Mouse (Mus musculus): ENCODE data around the gene Zfp654. TPM values are rescaled to one million over a fixed set of nuclear protein-coding genes. Genes with fewer than 3 reads are reported as not detected.
A peak's percentile ranks its signal among the peaks of the same experiment; 100 is the strongest.

The Zfp654 gene
- total RNA-seq, 2 experiments from 2014 or later = 8.9 to 9.7 TPM

DNA sequence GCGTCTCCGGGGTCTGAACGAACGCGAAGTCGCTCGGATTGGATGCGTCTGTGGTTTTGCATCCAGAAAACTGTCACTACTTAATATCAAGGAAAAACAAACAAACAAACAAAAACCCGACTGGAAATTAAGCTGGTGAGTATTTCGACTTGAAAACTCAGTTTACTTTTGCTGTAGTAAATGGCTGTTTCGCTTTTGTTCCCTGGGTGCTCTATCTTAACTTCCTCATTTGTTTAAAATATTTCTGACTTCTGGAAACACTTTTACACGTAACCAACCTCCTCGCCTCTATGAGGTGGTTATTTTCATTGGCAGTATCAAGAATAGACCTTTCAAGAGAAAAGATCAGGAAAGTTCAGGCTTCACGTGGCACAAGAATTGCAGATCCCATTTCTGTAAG, 1.4 kb upstream of the Zfp654 start:
- DNase-seq = no peak

DNA sequence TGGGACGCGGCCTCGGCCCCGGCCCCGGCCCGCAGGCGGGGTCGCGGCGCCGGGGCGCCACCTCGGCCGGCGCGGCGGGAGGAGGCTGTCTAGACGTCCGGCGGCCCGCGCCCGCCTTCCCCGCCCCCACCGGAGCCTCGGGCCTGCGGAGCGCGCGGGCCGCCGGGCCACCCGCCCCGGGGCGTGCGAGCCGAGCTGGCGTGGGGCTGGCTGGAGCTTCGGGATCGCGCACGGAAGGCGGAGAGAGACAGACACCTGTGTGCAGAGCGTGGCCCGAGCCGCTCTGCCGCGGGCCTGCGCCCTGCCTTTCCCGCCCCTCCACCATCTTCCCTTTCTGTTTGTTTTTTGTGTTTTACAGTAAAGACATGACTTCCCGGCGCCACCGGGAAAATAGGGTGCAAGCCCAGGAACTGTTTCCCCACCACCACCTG, 1.0 kb upstream of the Zfp654 start:
- DNase-seq = peak; percentile 50 to 52

DNA sequence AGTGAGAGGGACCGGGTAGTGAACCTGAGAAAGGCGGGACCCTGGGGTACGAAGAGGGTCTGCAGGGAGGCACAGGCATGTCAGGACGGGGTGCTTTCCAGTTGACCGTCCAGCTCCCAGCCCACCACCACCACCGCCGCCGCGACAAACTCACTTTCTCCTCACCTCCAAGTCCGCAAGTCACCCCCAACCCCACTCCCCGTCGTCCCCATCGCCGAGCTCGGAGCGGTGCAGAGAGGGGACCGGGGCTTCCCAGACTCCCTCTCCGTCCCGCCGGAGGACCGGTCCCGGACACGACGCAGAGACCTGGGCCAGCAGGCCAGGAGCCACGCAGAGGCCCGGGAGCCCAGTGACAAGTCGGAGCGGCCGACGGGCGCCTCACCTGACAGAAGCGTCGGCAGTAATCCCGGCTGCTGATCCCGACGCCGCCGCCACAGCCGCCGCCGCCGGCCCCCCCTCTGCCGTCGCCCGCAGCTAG, 328 bp downstream of the Zfp654 start:
- no peak for DNase-seq

DNA sequence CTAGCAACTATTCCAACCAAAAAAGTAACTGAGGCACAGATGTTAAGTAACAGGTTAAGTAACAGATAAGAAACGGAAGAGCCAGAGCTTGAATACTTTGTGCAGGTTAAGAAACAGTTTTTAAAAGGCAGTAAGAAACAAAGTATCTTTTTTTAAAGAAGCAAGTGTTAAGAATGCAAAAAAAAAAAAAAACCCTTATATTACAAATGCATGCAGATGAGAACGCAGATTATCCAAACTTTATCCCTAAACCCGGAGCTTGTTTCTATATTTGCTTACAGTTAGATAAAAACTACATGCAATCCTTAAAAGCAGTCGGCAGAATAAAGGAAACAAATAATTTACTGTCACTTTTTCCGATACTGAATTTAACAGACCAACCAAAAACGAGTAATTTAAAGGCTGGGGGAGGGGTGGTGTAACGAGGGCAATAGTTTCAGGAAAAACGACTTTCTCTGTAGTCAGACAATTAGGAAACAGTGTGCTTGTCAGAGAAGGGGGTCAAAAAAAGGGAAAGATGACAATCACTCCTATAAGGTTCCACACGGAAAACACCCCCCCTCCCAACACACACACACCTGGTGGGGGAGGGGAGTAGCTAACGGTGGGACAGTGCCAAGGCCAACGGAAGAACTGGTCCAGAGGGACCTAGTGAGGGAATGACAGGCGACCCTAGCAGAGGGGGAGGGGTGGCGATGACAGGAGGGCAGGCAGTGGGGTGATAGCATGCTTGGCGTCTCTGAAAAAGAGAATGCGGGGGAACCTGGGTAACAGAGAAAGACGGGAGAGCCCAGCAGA, 966 bp downstream of the Zfp654 start:
- peak; percentile 25 to 50 for DNase-seq

DNA sequence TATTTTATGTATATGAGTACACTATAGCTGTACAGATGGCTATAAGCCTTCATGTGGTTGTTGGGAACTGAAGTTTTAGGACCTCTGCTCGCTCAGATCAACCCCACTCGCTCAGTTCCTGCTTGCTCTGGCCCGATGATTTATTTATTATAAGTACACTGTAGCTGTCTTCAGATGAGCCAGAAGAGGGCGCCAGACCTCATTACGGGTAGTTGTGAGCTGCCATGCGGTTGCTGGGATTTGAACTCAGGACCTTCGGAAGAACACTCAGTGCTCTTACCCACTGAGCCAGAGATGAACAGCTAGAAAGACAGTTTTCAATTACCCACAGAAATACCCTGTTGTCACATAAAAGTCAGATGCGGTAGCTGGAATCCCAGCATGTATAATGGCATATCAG, 5.5 kb downstream of the Zfp654 start:
- DNase-seq = no peak

DNA sequence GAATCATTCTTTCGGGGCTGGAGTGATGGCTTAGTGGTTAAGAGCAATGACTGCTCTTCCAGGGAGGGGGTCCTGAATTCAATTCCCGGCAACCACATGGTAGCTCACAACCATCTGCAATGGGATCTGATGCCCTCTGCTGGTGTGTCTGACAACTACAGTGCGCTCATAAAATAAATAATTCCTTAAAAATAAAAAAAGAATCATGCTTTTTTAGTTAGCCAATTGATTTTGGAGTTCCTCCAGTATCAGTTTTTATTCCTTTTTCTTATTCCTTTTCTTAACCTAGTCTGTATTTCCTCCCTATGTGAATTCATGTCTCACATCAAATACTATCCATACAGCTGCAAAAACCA, 9.1 kb downstream of the Zfp654 start:
- DNase-seq = no peak

DNA sequence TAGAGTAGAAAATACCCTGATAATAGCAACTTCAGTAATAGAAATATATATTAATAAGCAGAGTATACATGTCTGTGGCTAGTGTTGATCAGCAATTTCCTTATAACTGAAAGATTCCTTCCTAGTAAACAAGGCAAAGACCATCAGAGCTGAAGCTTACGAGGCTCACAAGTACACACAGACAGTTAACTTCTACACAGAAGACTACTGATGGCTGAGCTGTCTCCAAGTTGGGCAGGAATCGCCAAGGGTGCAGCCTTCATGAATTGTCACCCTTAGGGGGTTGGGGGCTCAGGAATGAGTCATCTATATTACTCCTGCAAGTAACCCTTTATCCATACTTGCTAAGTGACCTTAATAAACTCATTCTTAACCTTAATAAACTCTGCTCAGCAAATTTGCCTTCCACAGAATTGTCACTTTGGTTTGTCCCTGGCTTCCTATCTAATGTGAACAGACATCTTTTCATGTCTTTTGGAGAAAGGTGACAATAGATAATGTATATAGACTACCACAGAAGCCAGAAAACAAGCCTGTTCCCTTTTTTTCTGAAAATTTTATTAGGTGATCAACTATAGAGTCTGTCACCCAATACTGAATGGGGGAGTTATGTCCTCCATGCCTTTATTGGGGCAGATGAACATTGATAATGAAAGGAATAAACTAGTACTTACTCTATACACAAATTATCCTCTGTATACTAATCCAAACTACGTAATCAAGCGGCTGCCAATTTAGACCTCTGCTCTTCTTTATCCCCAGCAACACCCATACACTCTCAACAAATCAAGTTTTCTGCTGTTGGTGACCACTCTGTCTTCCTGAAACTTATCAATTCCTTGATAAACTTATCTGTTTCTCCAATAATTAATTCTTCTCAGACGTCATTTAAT, 9.7 kb downstream of the Zfp654 start:
- DNase-seq = no peak

DNA sequence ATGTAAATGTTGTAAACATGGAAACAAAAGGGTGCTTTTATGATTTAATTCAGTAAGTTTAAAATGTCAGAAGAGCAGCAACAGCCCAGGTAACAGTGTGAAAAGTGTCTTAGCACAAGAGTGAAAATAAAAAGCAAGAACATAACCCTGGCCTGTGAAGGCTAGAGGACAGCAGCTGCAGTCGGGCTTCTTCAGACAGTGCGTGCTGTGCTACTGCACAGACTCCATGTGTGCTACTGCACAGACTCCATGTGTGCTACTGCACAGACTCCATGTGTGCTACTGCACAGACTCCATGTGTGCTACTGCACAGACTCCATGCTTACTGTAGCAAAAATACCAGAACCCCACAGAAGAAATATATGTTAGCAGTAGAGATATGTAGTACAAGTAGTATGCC, 14.7 kb downstream of the Zfp654 start:
- DNase-seq = no peak

DNA sequence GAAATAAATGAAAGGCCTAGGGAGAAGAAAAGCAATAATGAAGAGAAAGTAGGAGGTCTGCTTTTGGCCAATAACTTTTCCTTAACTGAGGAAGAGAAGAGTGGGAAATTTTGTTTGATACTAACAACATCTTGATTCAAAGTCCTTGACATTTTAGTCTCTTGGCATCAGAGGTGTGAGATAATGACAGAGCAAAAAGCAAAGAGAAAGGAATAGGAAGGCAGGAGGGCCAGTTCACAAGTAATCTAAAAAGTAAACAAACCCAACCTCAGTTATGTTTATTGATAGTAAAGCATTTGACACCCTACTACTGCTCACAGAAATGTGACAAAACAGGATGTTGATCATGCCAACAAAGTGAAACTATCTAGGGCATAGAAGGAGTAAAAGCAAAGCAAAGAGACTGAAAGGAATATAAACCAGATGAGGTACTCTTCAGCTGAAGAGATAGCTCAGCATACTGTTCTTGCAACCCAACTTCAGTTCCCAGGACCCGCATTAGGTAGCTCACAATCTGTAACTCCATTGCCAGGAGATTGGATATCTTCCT, 15.4 kb downstream of the Zfp654 start:
- no peak for DNase-seq

DNA sequence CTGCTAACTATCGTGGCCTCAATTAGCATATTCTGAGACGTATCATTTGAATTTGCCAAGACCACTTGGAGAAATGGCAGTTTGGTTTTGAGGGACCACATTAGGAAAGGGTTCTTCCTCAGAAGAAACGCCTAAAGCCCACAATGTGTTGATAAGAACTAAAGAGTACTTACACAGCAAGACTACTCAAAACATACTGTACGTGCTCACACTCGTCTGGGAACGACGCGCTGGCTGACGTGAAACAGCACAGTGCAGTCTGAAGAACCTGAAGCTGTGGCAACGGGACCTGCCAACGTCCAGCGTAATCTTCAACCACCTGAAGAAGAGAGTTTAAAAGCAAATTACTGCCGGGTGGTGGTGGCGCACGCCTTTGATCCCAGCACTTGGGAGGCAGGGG, 21.2 kb downstream of the Zfp654 start:
- DNase-seq = no peak

DNA sequence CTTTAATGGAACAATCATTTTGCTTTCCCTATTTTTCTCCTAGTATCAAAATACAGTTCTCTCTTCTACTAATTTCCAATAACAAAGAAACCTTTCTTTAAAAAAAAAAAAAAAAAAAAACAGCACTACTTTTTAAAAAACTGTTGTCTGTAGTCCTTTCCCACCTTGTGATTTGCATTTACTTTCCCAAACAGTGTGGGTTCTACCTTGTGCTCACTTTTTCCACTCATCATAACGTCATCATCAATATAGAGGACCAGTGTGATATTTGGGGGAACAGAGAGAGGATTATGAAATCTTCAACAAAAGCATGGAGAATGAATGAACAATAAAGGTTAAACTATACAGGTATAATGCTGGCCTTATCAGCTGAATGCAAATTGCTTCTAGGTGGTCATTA, 27.0 kb downstream of the Zfp654 start:
- DNase-seq = no peak

DNA sequence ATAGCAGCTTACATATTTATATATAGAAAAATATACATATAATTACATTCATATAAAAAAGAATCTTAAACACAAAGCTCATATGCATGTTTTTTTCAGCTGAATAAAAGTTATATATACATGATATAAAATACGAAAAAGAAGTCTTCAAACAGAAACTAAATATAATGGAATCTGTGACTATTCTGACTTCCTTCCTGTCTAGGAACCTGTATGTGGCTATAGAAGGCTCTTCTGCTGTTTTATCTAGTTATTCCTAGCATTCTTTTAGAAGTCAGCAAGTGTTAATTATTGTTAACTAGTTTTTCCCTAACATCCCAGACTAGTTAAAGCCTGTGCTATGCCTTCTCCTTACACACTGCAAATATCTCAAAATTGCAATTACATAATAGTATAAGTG, 27.6 kb downstream of the Zfp654 start:
- DNase-seq = no peak

DNA sequence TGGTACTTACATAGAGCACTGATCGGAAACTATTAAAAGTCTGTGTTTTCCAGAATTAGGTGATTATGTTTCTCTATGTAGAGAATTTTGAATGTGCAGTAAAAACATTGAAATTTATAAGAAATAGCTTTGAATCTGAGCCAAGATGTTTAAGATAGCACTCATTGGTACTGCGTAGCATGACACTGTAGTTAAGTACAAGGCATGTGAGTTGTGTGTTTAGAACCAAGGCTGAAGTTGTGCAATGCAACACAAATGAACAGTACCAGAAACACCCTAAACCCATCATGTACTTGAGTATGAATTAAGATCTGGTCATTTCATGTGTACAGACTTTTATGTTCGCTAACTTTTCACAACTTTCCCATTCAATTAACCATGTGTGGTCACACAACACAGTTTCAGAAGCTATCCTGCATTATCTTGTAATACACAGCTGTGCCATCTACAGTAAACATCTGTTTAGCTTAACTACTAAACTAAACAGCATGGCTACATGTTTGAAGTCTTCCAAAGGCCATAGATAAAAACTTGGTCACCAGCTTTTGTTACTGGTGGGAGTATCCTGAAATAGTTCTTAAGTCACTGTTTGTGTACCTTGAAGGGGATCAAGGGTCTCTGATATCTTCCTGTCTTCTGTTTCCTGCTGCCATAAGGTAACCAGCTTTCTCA, 34.2 kb downstream of the Zfp654 start:
- no peak for DNase-seq

DNA sequence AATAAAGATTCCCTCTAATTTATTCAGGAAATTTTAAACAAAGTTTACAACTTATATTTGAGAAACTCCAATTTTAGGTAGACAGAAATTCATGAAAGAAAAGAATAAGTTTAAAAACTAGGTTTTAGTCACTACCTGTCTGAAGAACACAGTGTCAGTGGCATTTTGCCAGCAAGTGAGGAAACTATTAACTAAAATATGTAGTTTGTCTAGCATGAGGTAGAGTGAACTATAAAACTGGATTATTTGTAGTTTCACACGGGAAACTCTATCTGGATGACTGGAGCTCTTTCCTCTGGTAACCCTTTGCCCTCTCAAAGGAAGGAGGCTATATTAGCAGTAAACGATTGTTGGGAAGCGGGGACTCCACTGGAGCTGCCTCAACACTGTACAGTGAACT, 48.4 kb downstream of the Zfp654 start:
- DNase-seq = no peak

DNA sequence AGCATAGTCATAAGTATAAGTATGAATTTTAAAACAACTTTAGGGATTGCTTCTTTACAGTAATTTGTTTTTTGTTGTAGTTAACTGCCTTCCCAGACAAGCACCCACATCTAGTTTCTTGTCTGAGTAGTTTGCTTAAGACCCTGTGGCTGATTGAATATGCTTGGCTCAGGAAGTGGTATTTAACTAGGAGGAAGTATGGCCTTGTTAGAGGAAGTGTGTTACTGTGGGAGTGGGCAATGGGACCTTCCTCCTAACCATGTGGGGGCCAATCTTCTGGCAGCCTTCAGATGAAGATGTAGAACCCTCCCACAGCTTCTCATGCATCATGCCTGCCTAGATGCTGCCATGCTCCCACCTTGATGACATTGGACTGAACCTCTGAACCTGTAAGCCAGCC, 49.8 kb downstream of the Zfp654 start:
- DNase-seq = no peak

DNA sequence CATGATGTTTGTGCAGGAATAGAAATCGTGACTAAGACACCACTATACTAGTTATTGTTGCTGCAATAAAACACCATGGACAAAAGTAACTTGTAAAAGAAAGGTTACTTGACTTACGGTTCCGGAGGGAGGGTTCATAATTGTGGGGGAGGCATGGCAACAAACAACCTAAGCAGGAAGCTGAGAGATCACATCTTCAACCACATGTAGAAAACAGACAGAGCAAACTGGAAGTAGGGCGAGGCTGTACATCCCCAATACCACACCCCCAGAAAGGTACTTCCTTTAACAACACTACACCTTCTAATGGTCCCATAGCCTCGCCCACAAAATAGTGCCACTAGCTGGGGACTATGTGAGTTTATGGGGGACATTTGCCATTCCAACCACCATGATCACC, 51.1 kb downstream of the Zfp654 start:
- no peak for DNase-seq

DNA sequence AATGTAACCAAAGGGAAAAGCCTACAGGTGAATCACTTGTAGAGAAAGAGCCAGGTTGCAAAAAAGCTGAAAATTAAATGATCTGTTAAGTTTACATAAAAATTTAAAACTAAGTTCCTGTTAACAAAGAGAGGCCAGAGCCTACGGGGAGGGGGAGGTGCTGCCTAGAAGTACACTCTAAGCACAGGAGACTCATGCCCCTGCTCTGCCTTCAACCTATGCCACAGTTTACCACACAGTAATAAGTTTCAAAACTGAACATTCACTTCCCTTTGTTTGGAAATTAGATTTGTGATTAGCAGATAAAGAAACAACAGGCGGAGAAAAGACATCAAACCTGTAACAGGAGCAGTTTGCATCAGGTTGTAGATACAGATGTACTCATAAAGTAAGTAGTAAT, 56.6 kb downstream of the Zfp654 start:
- DNase-seq = no peak

DNA sequence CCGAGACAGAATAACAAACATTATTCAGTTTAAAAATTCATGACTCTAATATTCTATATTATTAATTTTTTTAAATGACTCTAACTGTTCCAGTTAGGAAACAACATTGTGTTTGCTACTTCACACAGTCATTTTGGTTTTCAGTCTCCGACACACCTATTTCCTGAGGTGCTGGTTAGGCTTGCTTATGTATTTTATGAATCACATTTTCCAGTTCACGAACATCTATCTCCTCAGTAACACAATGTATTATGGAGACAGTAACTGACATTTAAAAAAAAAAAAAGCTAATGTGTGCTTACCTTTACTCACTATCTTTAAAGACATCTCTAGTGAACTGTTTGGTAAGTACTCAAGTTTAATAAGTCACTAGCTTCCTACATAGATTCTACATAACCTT, 61.7 kb downstream of the Zfp654 start:
- no peak for DNase-seq

DNA sequence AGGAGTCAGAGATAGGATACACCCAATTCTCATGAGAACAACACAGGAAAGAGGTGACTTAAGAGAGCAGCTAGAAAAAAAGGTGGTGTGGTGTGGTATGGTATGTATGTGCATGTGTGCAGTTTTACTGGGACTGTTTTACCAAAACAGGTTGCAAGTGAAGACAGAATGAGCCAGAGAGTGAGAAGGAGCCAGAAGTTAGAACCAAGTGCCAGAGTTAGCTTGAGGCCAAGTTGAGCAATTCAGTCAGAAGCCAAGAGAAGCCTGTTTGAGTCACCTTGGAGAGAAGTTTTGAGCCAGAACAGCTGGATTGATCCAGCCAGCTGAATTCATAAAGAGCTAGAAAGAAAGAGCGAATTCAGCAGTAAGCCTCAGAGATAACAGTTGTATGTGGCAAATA, 75.9 kb downstream of the Zfp654 start:
- no peak for DNase-seq

DNA sequence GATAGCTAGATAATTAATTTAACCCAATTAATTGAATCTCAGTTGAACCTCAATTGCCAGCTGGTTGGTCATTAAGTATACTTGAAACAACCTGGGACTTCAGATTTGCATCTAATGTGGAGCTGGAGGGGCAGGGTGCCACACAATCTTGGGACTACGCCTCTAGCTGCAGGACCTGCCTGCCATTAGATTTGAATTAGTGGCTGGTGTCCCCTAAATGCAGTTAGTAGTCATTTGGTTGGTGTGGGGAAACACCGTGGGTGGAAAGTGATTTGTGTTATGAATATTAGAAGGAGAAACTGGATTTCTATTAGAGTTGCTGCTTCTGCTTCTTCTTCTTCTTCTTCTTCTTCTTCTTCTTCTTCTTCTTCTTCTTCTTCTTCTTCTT, 80.0 kb downstream of the Zfp654 start:
- peak in 1 of 2 experiments; percentile 11 for DNase-seq

DNA sequence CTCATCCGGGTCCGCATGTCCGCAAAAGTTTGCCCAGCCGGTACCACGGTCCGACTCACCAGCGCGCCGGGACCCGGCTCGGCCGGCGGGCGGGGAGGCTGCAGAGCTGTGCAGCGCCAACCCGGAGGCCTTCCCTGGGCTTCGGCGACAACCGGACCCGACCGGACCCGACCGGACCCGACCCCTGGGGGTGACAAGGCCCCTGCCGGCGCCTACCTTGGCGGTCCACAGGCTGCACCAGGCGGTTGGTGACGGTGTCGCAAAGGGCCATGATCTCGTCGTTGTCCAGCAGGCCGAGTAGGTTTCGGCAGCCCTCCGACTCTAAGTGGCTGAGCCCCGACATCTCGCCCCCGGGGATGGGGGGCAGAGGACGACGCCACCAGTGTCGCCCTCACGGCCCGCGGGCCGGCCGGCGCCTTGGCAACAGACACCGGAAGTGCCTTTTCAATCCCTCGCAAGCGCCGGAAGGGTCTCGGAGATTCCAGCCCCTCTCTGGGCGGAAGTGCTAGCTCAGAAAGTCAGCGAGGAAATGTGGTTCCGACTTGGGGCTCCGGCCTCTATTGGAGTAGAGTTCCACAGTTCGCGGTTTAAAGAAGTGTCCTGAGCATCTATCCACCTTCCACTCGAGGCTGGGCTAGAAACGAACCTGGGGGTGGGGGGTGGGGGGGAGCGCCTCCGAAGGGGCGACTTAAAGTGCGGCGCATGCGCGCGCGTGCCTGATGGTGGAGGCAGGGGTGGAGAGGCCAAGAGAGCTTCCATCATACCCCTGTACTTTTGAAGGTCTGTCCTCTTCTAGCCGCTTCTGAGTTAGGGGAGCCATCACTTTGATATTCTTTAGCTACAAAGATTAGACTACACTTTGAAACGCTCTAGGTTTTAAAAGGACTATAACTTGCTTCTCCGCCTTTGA, 80.7 kb downstream of the Zfp654 start, which contains the start of gene 4930453N24Rik:
TSS of gene 4930453N24Rik (minus strand) at position 641 of the 910 bp plus-strand sequence.
- peak; percentile 90 to 92 for DNase-seq
